Mouse (Mus musculus): ENCODE data around the gene Tenm4.
"Not testable (repeated sequence)": the region's sequence is repeated elsewhere in the genome, so short reads cannot be mapped to it uniquely, and the experiment has no call there.

Tenm4 gene

DNA sequence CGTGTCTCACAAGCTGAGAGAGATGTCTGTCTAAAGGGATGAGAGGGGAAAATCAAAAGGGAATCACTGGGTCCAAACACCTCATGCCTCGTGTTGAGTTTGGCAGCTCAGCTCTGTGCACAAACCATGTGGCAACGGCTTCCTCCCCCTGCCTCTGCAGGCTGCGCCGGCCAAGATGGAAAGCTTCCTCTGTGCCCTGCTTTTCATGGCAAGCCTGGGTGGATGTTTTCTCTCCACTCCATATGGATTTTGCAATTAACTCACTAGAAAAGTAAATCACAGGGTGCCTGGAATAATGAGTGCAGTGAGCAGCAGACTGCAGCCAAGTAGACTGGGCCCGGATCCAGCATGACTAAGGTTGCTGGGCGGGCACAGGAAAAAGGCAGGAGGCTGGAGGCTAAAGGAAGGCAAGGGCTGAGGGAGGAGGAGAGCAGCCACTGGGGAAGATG lies 404.2 kb downstream of the Tenm4 start:
- DNase-seq (ENCODE audit: low spot score) = peak; percentile 88

DNA sequence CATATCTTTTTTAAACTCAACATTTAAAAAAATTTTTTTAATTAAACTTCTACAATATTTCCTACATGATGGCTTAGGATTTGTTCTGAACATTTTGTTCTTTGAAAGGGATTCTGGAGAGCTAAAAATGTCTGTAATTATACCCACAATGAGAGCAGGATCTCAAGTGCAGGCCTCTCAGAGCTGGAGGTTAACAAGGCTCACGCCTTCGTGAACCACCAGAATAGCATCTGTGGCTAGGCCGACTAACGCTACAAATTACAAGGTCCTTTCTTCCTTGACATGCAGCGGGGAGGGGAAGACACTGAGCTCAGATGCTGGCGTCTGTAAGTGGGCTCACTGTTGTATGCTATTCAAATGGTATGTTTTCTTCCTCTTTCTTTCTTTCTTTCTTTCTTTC lies 411.7 kb downstream of the Tenm4 start:
- DNase-seq (ENCODE audit: low spot score) = no peak

DNA sequence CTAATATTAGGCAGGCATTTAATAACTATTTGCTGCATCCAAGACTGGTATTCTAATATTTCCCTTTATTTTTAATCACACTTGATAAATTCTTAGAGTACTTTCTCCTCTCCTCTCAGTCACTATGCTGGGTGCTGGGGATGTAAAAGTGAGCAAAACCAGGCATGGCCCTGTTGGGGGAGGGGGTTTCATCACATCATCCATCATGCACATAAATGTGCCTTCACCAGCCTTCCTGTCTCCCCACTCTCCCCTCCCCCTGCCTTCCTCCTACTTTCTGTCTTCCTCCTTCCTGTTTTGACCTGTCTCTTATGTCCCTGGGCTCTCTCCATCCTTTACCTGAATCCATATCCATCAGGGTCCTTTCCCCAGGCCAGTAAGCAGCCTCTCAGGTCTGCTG lies 416.4 kb downstream of the Tenm4 start:
- DNase-seq (ENCODE audit: low spot score) = no peak

DNA sequence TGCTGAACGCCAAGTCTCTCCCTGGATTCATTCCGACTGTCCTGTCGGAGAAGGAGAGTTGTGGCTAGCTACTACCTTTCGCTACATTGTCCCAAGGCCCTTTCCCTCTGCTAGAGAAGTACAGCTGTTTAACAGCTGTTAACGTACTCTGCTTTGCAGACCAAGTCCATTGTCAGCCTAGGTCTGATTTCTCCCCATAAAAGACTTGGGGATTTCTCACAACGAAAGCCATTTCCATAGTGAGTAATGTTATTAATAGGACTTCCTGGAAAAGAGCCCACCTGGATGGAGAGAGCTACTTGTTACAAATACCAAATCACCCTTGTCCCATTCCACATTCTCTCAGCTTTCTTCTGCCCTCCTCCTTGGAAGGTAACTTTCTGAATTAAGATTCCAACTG lies 417.5 kb downstream of the Tenm4 start:
- DNase-seq (ENCODE audit: low spot score) = no peak

DNA sequence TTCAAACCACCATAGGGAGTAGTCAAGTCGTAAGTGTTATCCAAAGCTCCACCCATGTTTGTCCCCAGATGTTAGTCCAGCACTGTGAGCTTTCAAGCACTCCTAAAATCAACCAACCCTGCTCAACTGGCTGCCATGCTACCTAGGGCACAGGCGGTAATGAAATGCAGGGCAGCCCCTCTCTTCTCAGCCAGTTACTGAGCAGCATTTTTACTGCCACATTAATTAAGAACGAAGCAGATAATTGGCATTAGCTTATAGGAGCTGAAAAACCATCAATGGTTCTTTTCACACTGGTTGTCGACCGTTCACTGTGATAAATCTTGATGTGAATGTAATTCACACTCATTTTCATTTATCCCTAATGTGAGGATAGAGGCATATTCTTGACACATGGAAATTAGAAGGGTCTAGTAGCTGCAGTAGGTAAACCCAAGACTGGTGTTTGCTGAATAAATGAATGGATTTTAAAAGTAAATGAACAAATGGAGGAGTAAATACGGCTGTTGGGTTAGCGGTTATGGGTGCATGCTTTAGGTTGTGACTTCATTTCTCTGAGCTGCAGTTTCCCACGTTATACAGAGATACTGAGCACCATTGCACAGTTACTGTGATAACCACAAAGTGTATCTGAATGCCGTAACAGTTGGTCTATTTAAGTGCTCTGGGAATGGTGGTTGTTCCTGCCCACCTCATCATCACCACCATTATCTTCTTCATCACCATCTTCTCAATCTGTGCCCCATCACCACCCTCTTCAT lies 424.7 kb downstream of the Tenm4 start:
- no peak for DNase-seq (ENCODE audit: low spot score)

DNA sequence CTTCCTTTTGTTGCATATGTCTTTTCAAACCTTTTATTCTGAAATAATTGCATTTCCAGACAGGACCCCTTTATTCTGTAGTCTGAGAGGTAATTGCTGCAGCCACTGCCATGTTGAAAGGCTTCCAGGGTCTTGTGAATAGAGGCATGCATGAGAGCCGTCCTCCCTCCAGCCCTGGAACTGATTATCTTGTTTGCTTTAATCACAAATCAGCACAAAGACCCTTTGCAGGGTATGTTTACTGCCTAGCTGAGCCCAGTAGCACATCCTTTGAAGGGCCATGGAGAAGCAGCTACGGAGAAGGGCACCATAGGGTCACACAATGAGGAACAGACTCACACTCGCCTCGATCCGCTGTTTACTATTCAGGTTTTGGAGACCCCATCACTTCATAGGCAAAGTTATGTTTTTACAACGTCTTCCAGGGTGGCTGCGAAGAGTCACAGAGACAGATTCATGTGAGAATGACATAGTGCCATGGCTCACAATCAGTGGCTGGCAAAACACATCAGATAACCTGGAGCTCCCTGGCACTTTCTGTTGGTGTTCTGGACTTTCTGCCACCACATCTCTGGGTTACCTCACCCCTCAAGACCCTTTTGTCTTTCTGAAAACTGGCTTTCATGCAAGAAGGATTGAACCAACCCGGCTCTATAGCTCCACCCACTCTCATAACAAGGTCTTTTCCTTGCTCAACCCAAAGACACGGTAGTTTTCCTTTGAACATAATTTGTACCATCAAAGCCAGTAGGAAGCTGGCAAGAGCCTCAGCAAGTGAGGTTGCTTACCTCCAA lies 425.6 kb downstream of the Tenm4 start:
- DNase-seq (ENCODE audit: low spot score) = no peak

DNA sequence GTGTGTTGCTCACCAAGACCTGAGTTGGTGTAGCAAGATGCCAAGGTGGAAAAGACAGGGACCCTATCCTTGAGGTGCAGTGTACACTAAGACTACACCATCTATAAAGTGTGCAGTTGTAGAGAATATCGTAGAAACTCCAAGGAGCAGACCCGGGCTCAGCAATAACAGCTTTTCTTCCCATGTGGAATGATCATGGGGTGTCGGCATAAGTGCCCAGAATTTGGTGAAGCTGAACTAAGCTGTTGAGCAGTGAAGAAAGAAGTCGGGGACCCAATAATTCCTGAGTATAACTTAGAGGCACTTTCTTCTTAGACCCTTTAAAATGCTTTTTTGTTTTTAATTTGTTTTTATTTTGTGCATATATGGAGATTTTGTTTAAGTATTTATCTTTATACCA lies 426.8 kb downstream of the Tenm4 start:
- no peak for DNase-seq (ENCODE audit: low spot score)

DNA sequence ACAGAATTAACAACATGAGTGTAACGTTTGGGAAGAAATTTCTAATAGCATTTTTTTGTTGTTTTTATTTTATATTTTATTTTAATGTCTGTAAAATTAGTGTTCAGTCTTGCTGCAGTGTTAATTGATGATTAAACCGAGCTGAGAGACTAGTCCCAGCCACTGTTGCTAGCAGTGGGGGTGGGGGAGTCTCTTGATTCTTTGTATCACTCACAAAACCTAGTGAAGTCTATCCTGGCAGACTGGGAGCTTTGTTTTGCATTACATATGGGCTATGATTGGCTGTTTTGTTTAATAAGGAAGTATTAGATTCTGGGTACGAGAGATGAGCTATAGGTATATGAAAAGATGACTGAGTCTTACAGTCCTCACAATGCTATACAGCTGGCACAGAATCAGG lies 428.0 kb downstream of the Tenm4 start:
- DNase-seq (ENCODE audit: low spot score) = no peak

DNA sequence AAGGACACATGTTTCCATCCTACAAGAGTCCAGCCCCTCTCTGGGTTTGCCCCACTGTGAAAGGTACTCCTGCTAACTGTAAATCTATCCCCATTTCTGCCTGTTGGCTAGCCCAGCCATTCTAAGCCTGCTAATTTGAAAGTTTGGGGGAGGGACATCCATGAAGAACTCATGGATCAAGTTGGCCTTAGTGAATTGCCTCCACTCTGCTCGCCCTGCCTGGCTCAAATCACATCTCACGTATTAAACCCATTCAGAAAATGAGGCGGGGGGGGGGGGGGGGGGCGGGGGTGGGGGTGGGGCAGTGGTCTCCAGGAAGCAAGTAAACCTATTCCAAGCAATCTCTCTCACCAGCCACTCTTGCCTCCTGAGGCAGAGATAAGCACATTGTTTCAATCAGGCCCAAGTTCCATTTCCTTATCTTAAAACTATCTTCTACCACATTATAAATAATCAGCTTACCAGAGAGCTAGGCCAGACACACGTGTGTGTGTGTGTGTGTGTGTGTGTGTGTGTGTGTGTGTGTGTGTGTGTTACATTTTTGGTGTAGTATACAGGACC lies 429.4 kb downstream of the Tenm4 start:
- no peak for DNase-seq (ENCODE audit: low spot score)

DNA sequence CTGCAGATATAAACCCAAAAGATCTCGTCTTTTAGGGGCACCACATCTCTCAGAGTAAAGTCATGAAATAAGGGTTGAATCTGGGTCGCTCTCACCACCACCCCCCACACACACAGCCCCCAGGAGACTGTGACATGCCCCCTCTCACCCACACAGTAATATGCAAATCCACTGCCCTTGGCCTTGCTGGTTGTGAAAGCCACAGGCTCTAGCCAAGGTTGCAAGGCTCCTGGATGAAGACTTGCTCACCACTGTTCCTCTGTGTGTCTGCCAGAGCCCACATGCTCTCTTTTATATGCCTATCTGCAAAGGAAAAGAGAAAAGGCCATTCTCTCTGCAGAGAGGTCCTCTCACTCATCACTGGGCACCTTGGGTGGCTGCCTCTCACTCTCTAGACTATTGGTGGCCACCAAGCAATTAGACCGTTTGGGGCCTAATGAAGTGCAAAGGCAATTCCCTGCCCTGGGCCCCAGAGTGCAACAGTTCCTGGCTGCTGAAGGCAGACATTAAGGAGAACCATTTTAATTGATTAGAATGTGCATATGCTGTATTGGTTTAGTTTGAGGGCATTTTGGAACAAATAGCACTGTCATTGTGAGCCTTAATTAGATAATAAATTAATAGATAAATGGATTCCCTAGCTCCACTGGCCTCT lies 433.2 kb downstream of the Tenm4 start:
- no peak for DNase-seq (ENCODE audit: low spot score)

DNA sequence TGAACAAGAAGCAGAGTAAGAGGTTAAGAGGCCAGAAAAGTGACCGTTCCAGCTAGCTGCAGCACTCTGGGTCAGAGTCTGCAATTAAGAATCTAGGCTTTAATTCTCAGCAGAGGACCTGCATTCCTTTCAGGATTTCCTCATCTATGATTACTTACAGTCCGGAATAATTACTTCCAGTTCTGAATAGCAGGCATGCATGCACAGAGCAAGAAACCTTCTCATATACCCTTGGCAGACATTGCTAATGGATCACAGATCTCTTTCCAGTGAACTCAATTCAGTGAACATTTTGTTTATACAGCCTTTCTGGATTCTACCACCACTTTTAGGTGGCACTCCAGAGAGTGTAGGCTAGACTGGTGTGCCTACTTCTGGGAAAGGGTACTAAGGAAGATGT lies 434.3 kb downstream of the Tenm4 start:
- DNase-seq (ENCODE audit: low spot score) = no peak

DNA sequence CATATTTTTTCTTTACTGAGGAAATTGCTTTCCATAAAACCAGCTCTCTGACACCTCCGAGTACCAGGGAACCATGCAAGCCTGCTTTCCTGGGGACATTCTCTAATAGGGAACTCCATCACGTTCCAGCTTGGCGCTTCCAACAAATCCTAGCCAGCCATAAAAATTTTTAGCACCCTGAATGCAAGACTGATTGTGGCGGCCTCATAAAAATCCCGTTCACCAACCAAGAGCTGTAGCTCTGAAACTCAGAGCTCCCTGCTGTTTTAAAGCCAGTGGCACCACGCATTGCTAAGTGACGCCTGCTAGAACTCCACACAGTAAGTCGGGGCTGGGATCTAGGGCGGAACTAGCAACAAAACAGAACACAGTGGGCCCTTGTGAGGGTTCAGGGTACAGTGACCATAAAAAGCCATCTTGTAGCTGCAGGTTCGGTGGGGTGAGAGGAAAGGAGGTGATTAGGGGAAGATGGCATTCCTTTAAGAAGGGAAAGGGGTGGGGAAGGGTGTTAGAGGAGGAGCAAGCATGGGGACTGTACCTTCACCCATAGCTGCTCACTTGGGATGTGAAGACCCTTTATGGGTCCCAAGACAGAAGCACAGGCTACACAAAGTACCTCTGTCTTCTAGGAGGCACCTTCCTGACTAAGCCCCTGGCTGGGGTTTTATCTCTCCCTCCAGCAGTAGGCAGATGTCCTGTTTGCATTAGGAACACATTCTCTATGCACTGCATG lies 439.0 kb downstream of the Tenm4 start:
- DNase-seq (ENCODE audit: low spot score) = no peak

DNA sequence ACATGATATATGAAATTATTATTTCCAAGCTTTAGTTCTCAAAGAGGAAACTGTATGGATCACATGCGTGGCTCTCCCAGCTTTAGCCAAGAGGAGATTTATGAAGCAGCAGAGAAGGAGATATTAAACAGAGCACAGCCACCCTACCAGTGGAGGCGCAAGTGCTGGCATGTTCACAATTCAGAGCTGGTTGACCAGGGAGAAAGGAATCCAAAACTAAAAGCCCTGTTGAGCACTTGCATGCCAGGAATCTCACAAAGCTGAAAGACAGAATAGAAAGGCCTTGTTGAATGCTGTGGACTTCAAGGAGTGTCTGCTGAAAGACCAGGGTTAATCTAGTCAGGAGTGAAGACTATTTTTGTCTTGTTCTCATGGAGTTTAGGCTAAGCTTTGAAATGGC lies 446.3 kb downstream of the Tenm4 start:
- DNase-seq (ENCODE audit: low spot score) = no peak

DNA sequence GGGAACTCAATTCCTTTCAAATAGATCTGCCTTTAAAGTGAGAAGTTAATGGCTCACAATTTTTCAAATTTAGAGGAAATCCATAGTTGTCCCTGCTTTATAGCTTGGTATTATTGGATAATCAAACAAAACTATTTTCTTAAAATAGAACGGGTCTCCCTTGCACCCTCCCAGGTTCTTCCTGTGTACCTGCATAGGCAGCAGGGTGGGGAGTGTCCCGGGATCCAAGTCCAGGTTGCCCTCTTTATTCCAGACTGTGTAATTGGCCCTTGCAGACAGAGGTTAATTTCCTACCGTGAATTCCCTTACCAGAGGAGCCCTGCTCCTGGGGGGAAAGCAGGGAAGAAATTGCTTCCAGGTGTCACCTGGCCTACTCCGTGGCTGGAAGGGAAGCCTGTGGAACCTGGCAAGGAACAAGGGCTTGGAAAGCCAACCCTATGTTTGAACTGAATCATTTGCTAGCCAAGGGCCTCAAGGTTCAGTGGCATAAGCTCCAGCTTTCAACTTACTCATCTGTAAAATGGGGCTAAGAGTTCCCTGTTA lies 449.0 kb downstream of the Tenm4 start:
- no peak for DNase-seq (ENCODE audit: low spot score)

DNA sequence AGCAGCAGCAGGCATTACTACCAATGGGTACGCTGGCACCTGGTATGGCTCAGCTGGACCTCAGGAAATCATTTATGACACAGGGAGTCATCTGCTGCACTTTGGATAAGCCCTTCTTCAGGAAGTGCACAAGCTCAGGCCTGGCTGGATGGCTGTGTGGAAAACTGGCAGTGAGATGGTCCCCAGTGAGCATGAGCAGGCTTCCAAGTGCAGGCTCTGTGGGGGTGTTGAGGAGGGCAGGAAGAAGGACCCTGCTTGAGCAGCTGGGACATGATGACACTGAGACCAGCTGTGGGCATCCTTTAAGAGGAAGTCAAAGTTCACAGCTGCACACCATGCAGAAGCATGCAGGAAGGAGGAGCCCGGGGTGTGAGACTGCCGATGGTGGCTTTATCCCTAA lies 455.3 kb downstream of the Tenm4 start:
- no peak for DNase-seq (ENCODE audit: low spot score)

DNA sequence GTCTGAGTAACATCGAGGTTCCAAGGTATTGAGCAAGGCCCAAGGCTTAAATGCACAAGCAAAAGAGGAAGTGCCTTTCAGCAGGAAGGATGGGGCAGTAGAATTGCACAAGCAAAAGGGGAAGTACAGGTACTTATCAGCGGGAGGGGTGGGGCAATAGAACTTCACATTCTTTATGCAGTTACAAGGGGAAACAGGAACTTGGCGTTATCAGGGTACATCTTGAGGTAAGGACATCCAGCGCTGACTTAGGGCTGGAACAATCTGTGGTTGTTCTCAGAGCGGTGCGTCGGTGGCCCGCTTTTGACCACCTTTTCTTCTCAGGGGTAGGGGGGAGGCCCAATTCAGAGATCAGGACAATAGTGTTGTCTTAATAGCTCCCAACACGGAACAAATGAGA lies 459.5 kb downstream of the Tenm4 start:
- DNase-seq (ENCODE audit: low spot score) = not testable (repeated sequence)

DNA sequence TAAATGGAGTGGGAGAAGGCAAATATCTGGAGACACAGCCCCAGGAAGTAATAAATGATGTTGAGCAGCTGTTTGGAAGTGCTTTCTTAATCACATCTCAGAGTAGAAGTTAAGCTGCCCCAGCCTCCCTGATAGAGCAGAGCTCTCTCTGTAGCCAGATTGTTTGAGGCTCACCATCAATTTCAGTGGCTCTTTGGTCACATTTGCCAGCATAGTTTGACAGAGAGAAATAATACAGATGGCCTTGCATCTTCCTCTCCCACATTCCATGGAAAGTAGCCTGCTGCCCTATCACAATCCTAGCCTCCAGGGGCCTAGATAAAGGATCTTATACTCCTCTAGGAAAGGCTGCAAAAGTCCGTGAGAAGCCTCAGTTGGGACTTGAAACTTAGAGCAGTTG lies 462.0 kb downstream of the Tenm4 start:
- no peak for DNase-seq (ENCODE audit: low spot score)

DNA sequence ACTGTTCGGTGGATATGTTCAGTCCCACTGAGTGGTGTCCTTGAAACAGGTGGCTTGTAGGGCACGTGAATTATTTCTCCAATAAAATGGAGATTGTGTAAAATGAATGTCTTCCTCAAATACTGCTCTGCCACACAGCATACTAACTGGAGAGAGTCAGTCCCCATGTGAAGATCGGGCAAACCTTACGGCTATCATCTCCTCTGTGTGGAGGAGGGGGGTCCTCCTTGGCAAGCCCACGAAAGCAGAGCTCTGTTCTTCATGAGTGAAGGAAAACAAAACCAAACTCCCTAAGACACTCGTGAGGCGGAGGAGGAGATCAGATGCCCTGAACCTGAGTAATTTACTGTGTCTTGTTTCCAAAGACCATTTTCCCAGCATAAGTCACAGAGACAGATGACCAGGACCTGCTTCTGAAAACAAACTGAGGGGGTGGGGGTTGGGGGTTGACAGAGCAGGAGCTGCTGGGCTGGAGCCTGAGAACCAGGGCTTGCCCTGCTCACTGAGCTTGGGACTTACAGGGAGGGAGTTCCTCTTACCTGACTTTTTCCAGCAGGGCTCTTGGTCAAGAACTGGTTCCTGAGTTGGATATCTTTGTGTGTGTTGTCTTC lies 464.9 kb downstream of the Tenm4 start:
- no peak for DNase-seq (ENCODE audit: low spot score)

DNA sequence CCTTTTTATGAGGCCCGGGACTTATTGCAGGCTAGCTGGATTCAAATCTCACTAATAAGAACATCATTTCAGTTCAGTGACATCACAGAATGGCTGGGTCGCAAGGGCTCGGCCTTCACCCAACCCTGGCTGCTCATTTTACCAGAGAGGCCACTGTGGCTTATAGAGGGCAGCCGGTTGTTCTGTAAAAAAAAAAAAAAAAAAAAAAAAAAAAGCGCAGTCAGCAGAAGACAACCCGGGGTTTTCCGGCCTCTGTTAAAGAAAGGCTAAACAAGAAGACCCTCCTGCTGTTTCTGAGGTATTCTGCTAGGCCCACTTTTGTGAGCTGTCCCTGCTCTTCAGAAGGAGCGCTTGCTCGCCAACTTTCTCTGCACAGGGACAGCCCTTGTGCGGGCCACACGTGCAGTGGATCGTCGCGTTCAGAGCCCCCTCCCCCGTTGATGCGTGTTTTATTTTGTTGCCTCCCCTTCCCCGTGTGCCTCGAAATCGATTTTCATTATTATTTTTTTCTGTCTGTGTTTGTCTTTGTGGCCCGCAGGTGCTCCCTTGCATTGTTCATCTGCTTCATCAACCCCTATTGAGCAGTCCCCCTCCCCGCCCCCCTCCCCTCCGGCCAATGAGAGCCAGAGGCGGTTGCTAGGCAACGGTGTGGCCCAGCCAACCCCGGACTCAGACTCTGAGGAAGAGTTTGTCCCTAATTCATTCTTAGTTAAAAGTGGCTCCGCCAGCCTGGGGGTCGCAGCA lies 472.6 kb downstream of the Tenm4 start:
- no peak for DNase-seq (ENCODE audit: low spot score)

DNA sequence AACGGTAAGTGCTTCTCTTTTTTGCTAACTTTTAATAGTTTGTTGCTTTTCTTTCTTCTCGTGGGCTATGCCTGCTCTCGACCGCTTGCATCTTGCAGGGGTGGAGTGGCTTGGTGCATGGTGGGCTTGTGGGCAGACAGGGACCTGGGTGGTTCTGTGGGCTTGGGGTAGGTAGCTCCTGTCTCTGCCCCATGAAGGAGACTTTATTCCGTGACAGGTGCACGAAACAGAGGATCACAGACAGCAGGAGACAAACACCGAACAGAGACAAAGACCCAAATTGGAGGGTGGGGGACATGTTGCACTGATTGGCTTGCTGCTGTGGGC lies 473.1 kb downstream of the Tenm4 start:
- DNase-seq (ENCODE audit: low spot score) = no peak

DNA sequence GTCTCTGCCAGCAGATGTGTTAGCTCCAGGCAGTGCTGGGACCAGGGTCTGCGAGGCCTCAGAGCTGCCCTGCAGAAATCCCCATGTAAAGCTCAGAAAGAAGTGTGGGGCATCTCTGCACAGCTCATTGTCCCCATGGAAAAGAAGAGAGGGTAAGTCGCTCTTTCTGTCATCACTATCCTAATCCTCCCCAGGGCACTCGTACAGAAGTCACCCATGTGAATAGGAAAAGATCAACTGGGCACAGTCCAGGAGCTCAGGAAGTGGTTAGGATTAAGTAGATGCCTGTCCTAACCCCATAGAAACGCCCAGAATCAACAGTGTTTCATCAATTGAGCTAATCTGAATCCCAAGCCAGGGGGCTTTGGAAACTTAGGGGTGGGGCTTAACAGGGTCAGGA lies 476.6 kb downstream of the Tenm4 start:
- DNase-seq (ENCODE audit: low spot score) = no peak
